Mouse (Mus musculus): ENCODE results near the gene Amy2a1.

DNA sequence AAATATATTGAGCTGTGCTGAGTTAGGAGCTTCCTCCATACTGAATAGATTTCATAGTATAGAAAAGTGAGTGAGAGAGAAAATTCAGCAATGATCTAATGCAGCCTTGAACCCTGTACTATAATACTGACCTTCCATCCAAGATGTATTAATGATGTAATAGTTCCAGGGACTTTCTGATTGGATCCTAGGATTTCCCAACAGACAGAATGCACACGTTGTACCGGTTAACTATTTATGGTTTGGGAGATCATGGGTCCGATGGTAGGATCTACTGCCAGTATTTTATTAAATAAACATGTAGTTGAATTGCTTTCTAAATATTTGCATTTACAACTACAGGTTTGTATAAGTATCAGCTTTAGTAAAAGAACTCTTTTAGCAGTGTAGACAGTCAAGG lies 39.9 kb upstream of the Amy2a1 start:
- TF ChIP-seq CTCF (IDR thresholded peaks at IDR 0.05; ENCODE audit: extremely low read depth, insufficient read length, insufficient replicate concordance, low read depth, low read length) (no peak), POLR2A (IDR thresholded peaks at IDR 0.05; ENCODE audit: low read depth, low read length) (no peak)
